Mouse (Mus musculus): ENCODE data around the gene Wdr59.

GRCm38 (mm10) chr8:111569926-111570325 lies 48.0 kb upstream of the Wdr59 start:
- TF ChIP-seq POLR2A (IDR thresholded peaks at IDR 0.05; ENCODE audit: control insufficient read depth, extremely low read depth, insufficient read depth, low read length, poor library complexity), result no peak
- TF ChIP-seq CTCF (IDR thresholded peaks at IDR 0.05; ENCODE audit: borderline replicate concordance, control insufficient read depth, extremely low read depth, insufficient read depth, low read length, poor library complexity), result no peak
